Mouse (Mus musculus) mouse trophoblast stem cell (cell line): ENCODE results near the gene Ahnak.
"Not testable (repeated sequence)": the region's sequence is repeated elsewhere in the genome, so short reads cannot be mapped to it uniquely, and the experiment has no call there.

Experiments used
- in situ Hi-C, 2 experiments: fragments of 300-500 bp; cut with MseI, MboI; formaldehyde crosslinking; loops; 2 replicates in 1 of 2; 3 replicates in 1 of 2; pipeline ENCODE4 v1.15.1; 2025

Gene Ahnak

GRCm38 (mm10) chr19:8972491-8972890, 16.6 kb upstream of the Ahnak start:
- in situ Hi-C loops: not testable (repeated sequence)

DNA sequence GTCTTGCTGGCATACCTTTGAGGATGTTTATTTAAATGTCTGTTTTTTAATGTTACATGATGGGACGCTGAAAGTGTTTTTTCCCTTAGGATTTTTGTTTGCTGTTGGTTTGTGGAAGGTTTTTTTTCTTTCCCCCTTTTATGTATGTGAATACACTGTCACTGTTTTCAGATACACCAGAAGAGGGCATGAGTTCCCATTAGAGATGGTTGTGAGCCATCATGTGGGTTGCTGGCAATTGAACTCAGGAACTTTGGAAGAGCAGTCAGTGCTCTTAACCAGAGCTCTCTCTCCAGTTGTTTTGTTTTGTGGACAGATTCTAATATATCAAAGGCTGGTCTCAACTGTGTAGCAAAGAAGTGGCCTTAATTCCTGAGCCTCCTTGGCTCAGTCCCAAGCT, 14.4 kb upstream of the Ahnak start:
- in situ Hi-C loops: no loop called here

DNA sequence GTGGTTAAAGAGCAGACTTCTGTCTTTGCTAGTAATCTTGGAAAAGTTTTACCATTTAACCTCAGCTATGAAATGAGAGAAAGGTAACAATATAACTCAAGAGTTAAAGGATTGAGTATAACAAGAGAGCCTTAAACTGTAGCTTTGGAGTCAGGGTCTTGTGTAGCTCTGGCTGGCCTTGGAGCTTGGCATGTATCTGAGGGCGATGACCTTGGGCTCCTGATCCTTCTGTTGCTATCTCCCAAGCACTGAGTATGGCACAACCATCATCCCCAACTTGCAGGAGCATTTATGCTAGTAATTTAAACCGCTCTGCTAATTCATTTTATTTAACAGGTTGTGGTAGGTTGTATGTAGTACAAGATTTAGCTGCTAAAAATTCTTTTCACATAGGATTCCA, 13.6 kb upstream of the Ahnak start:
- in situ Hi-C loops: no loop called here

DNA sequence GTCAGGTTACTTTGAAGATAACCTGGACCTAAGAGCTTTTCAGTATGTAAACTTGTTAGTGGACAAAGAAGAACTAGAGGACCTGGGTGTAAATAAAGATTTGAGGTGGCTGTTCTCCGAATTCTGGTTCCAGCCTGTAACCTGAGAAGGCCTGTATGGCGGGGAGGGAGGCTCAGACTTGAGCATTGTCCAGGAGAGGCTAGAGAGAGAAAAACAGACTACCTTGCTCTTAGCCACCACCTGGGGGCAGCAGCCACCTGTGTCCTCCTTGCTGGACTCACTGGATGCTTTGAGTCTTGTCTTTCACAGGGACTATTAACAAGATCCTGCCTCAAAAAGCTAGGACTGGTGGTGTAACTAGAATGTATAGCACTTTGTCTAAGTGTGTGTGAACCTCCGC, 12.5 kb upstream of the Ahnak start:
- in situ Hi-C loops: no loop called here

DNA sequence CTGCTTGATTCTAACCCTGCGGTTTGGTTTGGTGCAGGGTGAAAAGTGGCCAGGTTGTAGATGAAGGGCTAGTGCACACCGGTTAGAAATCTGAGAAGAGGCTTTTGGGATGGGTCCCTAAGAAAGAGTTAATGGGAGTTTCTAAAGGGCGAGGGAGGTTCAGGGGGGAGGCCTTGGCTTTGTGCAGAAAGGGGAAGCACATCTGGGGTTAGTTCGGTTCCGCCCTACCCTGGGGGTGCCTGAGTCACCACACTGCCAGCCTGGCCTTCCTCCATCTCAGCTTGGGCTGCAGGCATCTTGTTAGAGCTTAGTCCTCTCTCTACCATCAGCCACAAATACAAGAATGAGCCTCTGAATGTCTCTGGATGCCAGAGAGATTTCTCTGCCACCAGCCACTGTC, 8.3 kb upstream of the Ahnak start:
- in situ Hi-C loops: no loop called here

- in situ Hi-C loops: no loop called here
These were observed 7.5 kb upstream of the Ahnak start for GRCm38 (mm10) chr19:8981450-8982168.

- in situ Hi-C loops: no loop called here
These were observed 6.6 kb upstream of the Ahnak start for GRCm38 (mm10) chr19:8982303-8983149.

GRCm38 (mm10) chr19:8983150-8983650, 5.9 kb upstream of the Ahnak start:
- in situ Hi-C loops: no loop called here

GRCm38 (mm10) chr19:8984255-8984868, 4.7 kb upstream of the Ahnak start:
- in situ Hi-C loops: no loop called here

DNA sequence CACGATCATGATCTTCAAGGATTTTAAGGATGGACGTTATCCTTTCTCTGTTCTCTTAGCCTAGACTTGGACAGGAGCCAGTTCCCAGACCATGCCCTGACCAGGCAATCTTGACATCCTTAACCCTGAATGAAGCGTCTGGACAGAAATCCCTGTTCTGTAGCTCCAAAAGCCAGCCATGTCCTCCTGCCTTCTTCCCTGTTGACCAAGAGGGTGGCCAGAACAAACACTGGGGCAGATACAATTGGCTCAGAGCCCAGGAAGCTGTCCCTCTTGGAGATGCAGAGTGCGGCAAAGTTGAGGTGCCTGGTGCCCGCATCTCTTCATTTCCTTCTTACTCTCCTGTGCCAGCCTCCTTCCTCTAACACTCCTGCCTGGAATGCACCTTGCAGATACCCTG, 3.2 kb upstream of the Ahnak start:
- in situ Hi-C loops: no loop called here

DNA sequence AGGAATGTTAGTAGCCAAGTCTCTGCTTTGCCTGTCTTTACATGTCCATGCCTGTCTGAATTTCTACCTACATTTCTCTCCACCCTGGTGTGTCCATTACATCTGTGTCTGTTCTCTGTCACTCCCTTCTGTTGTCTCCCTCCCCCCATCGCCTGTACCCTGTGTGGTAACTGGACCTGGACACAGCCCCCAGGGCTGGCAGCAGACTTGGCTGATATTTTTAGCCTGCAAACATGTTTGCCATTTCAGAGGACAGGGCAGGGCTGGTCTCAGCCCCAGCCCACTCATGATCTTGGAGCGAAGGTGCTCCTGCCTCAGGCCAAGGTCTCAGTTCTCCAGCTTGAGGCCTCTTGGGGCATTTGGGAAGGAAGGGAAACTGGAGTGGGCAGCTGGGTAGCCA, 1.3 kb upstream of the Ahnak start:
- in situ Hi-C loops: no loop called here

DNA sequence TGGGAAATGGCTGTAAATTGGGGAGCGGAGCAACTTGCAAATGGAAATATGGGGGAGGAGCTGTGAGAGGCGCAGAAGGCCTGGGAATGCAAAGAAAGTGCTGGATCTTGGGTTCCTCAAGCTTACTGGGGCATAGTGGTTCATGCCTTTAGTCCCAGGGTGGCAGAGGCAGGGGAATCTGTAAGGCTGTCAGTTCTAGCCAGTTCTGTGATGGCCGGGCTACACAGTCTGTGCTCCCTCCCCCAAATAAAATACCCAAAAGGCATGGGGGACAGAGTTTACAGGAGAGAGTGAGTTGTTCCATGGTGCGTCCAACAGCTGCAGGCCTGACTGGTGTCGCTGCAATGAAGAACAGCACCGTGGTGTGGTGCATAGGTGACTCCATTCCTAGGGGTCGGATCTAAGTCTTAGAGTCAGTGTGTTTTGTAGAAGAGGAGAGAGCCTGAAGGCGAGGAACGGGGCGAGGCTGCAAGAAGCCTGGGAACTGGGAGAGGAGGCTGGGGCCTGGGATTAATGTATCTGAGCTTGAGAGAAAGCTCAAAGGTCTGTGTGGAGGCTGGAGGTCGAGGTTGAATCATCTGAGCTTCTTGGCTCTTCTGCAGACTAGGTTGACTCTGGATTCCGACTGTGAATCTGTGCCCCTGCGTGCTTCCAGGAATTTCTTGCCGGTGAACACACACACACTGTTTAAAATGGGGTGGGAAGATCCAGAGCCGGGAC, 578 bp upstream of the Ahnak start:
- in situ Hi-C loops: no loop called here

DNA sequence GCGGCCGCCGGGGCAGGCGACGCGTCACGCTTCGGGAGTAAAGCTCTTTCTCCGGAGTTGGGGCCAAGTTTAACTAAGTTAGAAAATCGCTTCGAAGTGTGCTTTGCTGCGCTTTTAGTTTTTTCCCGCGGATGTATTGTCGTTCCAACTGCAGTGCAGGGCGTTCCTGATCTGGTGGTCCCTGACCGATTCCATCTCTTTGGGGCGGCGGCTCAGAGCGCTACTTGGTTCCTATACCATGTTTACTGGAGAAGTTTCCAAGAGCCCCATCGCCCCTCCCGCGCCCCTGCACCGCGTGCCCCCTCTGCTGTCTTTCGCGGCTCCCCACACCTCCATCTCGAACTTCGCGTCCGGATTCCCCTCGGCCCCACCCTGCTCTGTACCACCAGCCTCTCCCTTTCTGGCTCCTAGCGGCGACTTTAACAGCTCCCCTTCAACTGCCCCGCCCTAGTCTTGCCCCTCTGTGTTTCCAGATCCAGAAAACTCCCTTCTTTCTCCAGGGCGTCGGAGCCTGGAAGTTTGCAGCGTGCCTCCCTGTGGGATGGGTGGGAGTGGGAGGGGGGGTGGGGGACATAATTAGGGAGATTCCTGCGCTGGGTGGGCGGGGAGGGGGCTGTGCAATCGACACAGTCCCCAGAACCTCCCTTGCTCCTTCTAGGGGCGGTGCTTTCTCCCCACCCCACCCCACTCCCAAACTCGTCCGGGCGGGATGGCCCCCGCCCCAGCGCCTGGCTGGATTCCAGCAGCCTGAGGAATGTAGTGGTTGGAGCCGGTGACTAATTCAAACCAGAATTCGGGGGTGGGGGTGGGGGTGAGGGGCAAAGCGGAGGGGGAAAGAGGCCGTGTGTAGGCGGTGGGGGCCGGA, 715 bp downstream of the Ahnak start:
- in situ Hi-C loops: loop anchor here (5.0 kb wide), 1 partner anchor 93 kb away; no protein-coding TSS in a partner anchor

DNA sequence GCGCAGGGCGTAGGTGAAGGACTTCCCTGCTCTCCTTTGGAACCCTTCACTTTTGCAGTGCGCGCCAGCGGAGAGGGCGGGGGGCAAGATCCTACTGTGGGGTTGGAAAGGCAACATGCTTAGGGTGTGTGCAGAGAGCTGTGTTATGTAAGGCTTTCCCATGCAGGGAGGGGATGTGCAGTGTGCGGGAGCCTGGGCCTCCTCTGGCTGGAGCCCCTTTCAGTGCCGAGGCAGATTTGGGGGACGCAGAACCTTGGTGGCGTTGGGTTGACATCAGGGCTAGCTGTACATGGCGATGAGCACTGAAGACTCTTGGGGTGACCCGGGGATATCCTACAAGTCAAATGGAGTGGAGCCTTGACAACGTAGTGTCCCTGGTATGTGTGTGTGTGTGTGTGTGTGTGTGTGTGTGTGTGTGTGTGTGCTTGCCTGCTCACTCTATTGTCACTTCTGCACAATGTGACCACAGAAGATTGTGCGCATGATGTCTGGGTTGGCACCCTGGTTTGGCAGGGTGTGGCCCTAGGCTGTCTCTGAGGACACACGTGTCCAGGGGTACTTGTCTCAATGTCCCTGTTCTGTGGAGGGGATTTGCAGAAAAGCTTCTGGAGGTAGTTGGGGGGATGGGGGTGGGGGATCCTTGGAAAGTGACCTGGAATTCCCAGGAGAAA, 1.5 kb downstream of the Ahnak start:
- in situ Hi-C loops: loop anchor here (5.0 kb wide), 1 partner anchor 92 kb away; no protein-coding TSS in a partner anchor

DNA sequence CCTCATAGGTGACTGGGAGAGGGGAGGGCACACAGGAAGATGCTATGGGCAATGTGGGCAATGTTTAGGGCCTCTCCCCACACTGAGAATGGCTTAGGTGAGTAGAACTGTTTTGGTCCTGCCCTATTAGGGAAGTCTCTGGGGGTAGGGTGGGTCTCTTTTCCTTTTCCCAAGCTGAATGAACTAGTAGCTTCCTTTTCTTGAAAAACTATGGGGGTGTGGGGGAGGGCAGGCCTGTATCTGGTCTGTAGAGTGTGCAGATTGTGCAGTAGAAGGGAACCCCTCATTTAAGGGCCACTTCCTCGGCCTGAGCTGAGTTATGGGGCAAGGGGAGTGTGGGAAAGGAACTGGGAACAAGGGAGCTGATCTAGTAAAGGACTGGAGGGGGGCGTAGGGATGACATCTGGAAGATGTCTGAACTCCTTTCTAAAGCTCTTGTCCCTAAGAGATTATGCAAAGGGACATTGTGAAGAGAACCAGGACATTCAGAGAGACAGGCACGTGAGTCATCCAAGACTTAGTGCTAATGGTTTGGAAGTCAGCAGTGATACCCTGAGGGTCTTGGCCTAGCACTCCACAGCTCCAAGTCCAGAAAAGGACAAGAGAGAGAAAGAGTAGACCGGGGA, 2.3 kb downstream of the Ahnak start:
- in situ Hi-C loops: loop anchor here (5.0 kb wide), 1 partner anchor 91 kb away; no protein-coding TSS in a partner anchor

DNA sequence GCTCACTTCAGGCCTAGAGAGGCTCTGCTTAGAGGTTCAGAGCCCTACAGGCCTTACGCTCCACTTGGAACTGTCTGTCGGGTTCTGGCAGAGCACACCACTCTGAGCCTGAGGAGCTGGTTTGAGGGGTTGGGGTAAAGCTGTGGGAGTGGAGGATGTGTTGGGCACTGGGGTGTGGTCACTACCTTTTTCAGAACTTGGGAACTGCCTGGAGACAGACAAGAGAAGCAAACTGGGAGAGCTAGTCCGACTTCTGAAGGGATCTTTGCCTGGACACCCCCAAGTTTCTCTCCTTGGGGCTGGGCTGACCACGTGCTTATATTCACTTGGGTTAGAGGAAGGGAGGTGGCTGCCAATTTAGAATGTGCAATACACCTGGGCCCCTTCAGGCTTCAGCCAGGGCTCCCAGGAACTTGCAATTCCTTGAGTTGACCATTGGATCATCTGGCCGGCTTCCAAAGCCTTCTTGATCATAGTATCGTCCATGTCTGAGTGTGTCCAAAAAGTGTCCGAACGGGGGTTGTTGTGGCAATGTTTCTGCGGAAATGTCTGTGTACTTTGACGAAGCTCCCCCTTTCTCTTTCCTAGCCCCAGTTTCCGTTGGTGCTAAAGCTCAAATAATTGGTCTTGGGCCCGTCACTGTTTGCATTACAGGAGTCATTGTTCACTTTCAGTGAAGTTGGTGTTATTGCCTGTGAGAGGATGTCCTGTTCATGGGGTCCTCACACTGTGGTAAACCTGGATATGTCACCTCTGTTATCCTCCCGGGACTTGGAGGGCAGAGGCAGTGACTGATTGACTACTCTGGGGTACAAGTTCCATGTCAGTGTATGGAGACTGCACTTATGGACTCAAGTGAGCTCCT, 3.0 kb downstream of the Ahnak start:
- in situ Hi-C loops: loop anchor here (5.0 kb wide), 1 partner anchor 90 kb away; no protein-coding TSS in a partner anchor

DNA sequence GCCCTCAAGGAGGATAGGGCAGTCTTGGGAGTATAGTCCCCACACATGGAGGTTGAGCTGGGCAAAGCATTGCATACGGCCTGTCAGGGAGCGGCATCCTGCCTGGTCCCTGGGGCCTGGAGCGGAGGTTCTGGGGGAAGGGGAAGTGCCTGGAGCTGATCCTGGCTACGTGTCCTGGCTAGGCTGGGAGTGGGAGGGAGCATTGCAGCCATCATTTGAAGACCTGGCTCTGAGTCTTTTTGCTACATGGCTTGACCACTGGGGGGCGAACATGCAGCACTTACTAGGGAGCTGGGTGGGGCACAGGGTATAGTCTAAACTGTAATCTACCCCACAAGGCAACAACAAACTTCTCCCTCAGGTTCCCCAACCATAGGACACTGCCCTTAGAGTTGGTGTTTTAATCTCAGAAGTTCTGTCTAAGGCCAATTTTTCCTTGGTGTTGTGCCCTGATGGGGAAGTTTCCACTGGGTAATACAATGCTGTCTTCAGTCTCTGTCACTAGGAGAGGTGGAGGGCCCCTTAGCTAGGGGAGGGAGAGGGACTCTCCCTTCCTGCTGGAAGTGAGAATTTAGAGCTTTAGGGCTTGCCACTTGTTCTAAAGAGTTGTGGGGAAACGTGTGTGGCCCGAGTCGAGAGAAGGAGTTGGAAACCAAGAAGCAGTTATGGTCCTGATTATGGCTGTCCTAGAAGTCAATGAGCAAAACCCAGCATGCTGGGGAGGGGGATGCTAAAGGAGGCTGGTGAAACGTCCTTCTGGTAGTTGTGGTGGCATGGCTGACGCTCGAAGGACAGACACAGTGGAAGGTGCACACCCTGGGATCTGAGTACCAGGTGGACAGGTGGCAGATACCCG, 3.9 kb downstream of the Ahnak start:
- in situ Hi-C loops: loop anchor here (5.0 kb wide), 1 partner anchor 89 kb away; no protein-coding TSS in a partner anchor

GRCm38 (mm10) chr19:8993625-8993912, 4.5 kb downstream of the Ahnak start:
- in situ Hi-C loops: loop anchor here (5.0 kb wide), 1 partner anchor 89 kb away; no protein-coding TSS in a partner anchor
